15 mouse cellular contexts compared by ENCODE assay signal in the genomic region with DNA sequence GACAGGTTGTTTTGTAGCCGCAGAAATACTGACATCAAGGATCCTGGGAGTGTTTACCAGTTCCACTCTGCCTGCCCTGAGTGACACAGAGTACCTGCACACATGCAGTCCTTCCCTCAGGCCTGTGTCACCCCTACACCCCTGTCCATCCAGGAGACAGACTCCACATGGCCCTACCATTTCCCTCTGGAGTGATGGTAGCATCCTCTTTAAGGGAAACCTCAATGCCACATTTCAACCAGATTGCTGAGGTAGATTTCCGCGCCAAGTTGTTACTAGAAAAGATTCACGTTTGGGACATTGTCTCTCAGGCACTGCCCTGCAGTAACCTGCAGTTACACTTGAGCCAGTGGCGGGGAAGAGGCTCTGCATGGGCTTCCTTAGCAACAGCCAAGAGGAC.
"Had no signal": no experiment of that assay in that cellular context is flagged by ENCODE, and none has a peak within 500 bp of the region (broad histone marks: within the 10 kb centered on the region; RNA-seq: fewer than 3 reads in every experiment).

No protein-coding gene starts in this region.

- H3K36me3 ChIP-seq: limb, embryonic 15.5 days; midbrain, embryonic 12.5 days had no signal

- H3K9ac ChIP-seq: limb, embryonic 15.5 days; midbrain, embryonic 12.5 days had no signal

- H3K27me3 ChIP-seq: limb, embryonic 15.5 days; midbrain, embryonic 12.5 days had no signal

- H3K4me3 ChIP-seq: limb, embryonic 15.5 days; midbrain, embryonic 12.5 days had no signal

- DNase-seq: kidney, adult 8-10 months; kidney, postnatal 25 days; layer of hippocampus, adult 9-11 months; layer of hippocampus, postnatal 36 days; lung, adult 18-20 months; lung, postnatal 10 days; lung, postnatal 4 days; right cerebral cortex, postnatal 25 days; thymus, postnatal 14 days had no signal

- H3K9me3 ChIP-seq: limb, embryonic 15.5 days; midbrain, embryonic 12.5 days had no signal

- ATAC-seq: hindbrain, embryonic 16.5 days; inflammation-experienced regulatory T-cells, adult 6 months; intestine, postnatal 0 days had no signal

- H3K4me2 ChIP-seq: limb, embryonic 15.5 days; midbrain, embryonic 12.5 days had no signal

- H3K27ac ChIP-seq: limb, embryonic 15.5 days; midbrain, embryonic 12.5 days; stomach, postnatal 0 days had no signal
